Comparison of ENCODE assay signal across 8 mouse cellular contexts in the genomic region with DNA sequence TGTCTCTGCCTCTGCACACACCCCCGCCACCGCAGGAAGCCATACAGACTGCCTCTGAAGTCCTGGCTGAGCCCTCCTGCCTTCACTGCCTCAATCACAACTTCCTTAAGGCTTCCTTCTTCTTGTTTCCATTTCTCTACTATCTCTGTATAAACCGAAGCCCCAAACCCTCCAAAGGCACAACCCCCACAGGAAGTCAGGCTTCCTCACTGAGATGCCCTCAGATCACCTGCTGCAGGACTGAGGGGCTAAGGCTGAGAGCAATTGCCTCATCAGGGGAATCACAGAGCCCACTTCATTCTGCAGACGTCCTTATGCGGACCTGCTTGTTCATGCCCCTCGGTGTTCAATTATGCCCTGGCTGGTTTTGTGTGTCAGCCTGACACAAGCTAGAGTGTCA. TPM values are rescaled to one million over a fixed set of nuclear protein-coding genes. Genes with fewer than 3 reads are reported as not detected.
DNase-seq lines count a peak whose midpoint lies in the region; ATAC-seq lines count a peak whose summit lies in the region.

No protein-coding gene starts in this region.

- no peak overlapping the region for H3K27ac ChIP-seq in forebrain, embryonic 10.5 days
- no peak overlapping the region for H3K27ac ChIP-seq in forebrain, embryonic 11.5 days (ENCODE audit: low read depth, low read length)
- no peak overlapping the region for H3K27ac ChIP-seq in hindbrain, embryonic 11.5 days (ENCODE audit: low read depth, low read length)
- no peak overlapping the region for H3K27ac ChIP-seq in midbrain, embryonic 12.5 days (replicated peaks)

- WGBS in forebrain, embryonic 10.5 days = 89% methylated on average over 6 of the region's 6 CpGs
- 88% methylated on average over 6 of the region's 6 CpGs for WGBS in forebrain, embryonic 11.5 days
- 91% methylated on average over 6 of the region's 6 CpGs for WGBS in hindbrain, embryonic 11.5 days
- WGBS in midbrain, embryonic 12.5 days = 90% methylated on average over 6 of the region's 6 CpGs

- no peaks in the 10 kb centered on the region for H3K9me3 ChIP-seq in forebrain, embryonic 10.5 days
- no peaks in the 10 kb centered on the region for H3K9me3 ChIP-seq in forebrain, embryonic 11.5 days (ENCODE audit: control insufficient read depth, low read length)
- no peaks in the 10 kb centered on the region for H3K9me3 ChIP-seq in hindbrain, embryonic 11.5 days (ENCODE audit: control insufficient read depth, low read length)
- no peaks in the 10 kb centered on the region for H3K9me3 ChIP-seq in midbrain, embryonic 12.5 days

- peaks cover 41% of the 10 kb centered on the region for H3K36me3 ChIP-seq in forebrain, embryonic 10.5 days (replicated peaks)
- peaks cover 4% of the 10 kb centered on the region; the same call in 1 of the 2 replicates for H3K36me3 ChIP-seq in forebrain, embryonic 11.5 days (ENCODE audit: control insufficient read depth, insufficient read depth, low read length)
- H3K36me3 ChIP-seq in hindbrain, embryonic 11.5 days (ENCODE audit: control insufficient read depth, insufficient read depth, low read length) = no peaks in the 10 kb centered on the region; the same call in 1 of the 2 replicates
- peaks cover 38% of the 10 kb centered on the region for H3K36me3 ChIP-seq in midbrain, embryonic 12.5 days

- no peak for ATAC-seq in forebrain, embryonic 11.5 days (replicated peaks; ENCODE audit: low FRiP score)
- no peak for ATAC-seq in hindbrain, embryonic 11.5 days (ENCODE audit: low FRiP score)
- ATAC-seq in midbrain, embryonic 12.5 days (ENCODE audit: low FRiP score, low read depth) = no peak

- peak overlapping the region; percentile 96 for H3K4me3 ChIP-seq in forebrain, embryonic 10.5 days
- H3K4me3 ChIP-seq in forebrain, embryonic 11.5 days (ENCODE audit: low read depth, low read length) = no peak overlapping the region
- no peak overlapping the region for H3K4me3 ChIP-seq in hindbrain, embryonic 11.5 days (ENCODE audit: low read depth, low read length)
- peak overlapping the region; percentile 91; the same call in 1 of the 2 replicates for H3K4me3 ChIP-seq in midbrain, embryonic 12.5 days

- 0 out of 2 replicates have a peak, but pooled peaks cover 1% of the 10 kb centered on the region for H3K27me3 ChIP-seq in forebrain, embryonic 10.5 days (ENCODE audit: poor library complexity, severe bottlenecking)
- H3K27me3 ChIP-seq in forebrain, embryonic 11.5 days (ENCODE audit: control insufficient read depth, insufficient read depth, low read length) = no peaks in the 10 kb centered on the region
- no peaks in the 10 kb centered on the region for H3K27me3 ChIP-seq in hindbrain, embryonic 11.5 days (ENCODE audit: control insufficient read depth, insufficient read depth, low read length)
- H3K27me3 ChIP-seq in midbrain, embryonic 12.5 days = 0 out of 2 replicates have a peak, but pooled peaks cover 1% of the 10 kb centered on the region

- intact Hi-C loops in left cerebral cortex, postnatal 36 days (cut with DNase I) = no loop called here

- H3K4me1 ChIP-seq in forebrain, embryonic 10.5 days = peaks cover 27% of the 10 kb centered on the region
- peaks cover 6% of the 10 kb centered on the region; the same call in 1 of the 2 replicates for H3K4me1 ChIP-seq in forebrain, embryonic 11.5 days (replicated peaks; ENCODE audit: control insufficient read depth, insufficient read depth, low read length)
- H3K4me1 ChIP-seq in hindbrain, embryonic 11.5 days (replicated peaks; ENCODE audit: control insufficient read depth, insufficient read depth, low read length) = no peaks in the 10 kb centered on the region
- H3K4me1 ChIP-seq in midbrain, embryonic 12.5 days = peaks cover 21% of the 10 kb centered on the region

- no peak overlapping the region for H3K9ac ChIP-seq in forebrain, embryonic 11.5 days (ENCODE audit: low read length)
- peak overlapping the region; percentile 77; the same call in 1 of the 2 replicates for H3K9ac ChIP-seq in hindbrain, embryonic 11.5 days (ENCODE audit: low read depth, low read length)
- peak overlapping the region; percentile 89; the same call in 1 of the 2 replicates for H3K9ac ChIP-seq in midbrain, embryonic 12.5 days (replicated peaks)

- DNase-seq in forebrain, embryonic 10.5 days (ENCODE audit: extremely low spot score, low spot score) = no peak
- DNase-seq in forebrain, embryonic 11.5 days (ENCODE audit: low spot score) = no peak
- peak; percentile 32 for DNase-seq in CD4-positive, CD25-positive, alpha-beta regulatory T cell, adult 2 months (ENCODE audit: low read depth, low spot score)
- DNase-seq in hindbrain, embryonic 11.5 days (ENCODE audit: low spot score) = no peak
- no peak for DNase-seq in left cerebral cortex, postnatal 36 days (ENCODE audit: low spot score in 2 of 2)
- no peak for DNase-seq in spleen, postnatal 10 days (ENCODE audit: low spot score in 2 of 2)
- no peak for DNase-seq in urinary bladder, postnatal 10 days (ENCODE audit: low spot score)

- H3K4me2 ChIP-seq in forebrain, embryonic 11.5 days (ENCODE audit: low read depth, low read length, severe bottlenecking) = no peak overlapping the region; the same call in 1 of the 2 replicates
- peak overlapping the region; percentile 91; the same call in 1 of the 2 replicates for H3K4me2 ChIP-seq in hindbrain, embryonic 11.5 days (replicated peaks; ENCODE audit: low read depth, low read length)
- peak overlapping the region; percentile 99 for H3K4me2 ChIP-seq in midbrain, embryonic 12.5 days (replicated peaks)

RNA-seq across cellular contexts. Expression of a gene that starts 1.4 kb away (rescaled TPM):
- polyA plus RNA-seq in forebrain, embryonic 10.5 days (2016; fragmentation: Nextera tagmentation; extraction: Ambion mirVana) = 324 and 343 TPM in 2 replicates
- polyA plus RNA-seq in forebrain, embryonic 11.5 days (2014; fragmentation: Nextera tagmentation; extraction: Ambion mirVana) = 346 and 366 TPM in 2 replicates
- polyA plus RNA-seq in hindbrain, embryonic 11.5 days (2014; fragmentation: Nextera tagmentation; extraction: Ambion mirVana) = 388 and 392 TPM in 2 replicates
- 389 and 410 TPM in 2 replicates for polyA plus RNA-seq in midbrain, embryonic 12.5 days (2016; fragmentation: Nextera tagmentation; extraction: Ambion mirVana)
- 100 to 1,000 TPM; 233 to 246 TPM for total RNA-seq in left cerebral cortex, postnatal 36 days (2021)

RNA-seq across cellular contexts. Expression of a gene that starts 8.2 kb away (rescaled TPM):
- 0.25 TPM in 1 of 2 replicates, not detected in the other for polyA plus RNA-seq in forebrain, embryonic 10.5 days (2016; fragmentation: Nextera tagmentation; extraction: Ambion mirVana)
- not detected in 2 replicates for polyA plus RNA-seq in forebrain, embryonic 11.5 days (2014; fragmentation: Nextera tagmentation; extraction: Ambion mirVana)
- polyA plus RNA-seq in hindbrain, embryonic 11.5 days (2014; fragmentation: Nextera tagmentation; extraction: Ambion mirVana) = 0.09 and 0.10 TPM in 2 replicates
- polyA plus RNA-seq in midbrain, embryonic 12.5 days (2016; fragmentation: Nextera tagmentation; extraction: Ambion mirVana) = not detected in 2 replicates
- total RNA-seq in left cerebral cortex, postnatal 36 days (2021) = not detected

RNA-seq across cellular contexts. Expression of a gene that starts 22.8 kb away (rescaled TPM):
- not detected in 2 replicates for polyA plus RNA-seq in forebrain, embryonic 10.5 days (2016; fragmentation: Nextera tagmentation; extraction: Ambion mirVana)
- polyA plus RNA-seq in forebrain, embryonic 11.5 days (2014; fragmentation: Nextera tagmentation; extraction: Ambion mirVana) = 0.15 TPM in 1 of 2 replicates, not detected in the other
- polyA plus RNA-seq in hindbrain, embryonic 11.5 days (2014; fragmentation: Nextera tagmentation; extraction: Ambion mirVana) = 0.09 TPM in 1 of 2 replicates, not detected in the other
- 0.10 TPM in 1 of 2 replicates, not detected in the other for polyA plus RNA-seq in midbrain, embryonic 12.5 days (2016; fragmentation: Nextera tagmentation; extraction: Ambion mirVana)
- not detected for total RNA-seq in left cerebral cortex, postnatal 36 days (2021)

RNA-seq across cellular contexts. Expression of a gene that starts 34.8 kb away (rescaled TPM):
- not detected in 2 replicates for polyA plus RNA-seq in forebrain, embryonic 10.5 days (2016; fragmentation: Nextera tagmentation; extraction: Ambion mirVana)
- polyA plus RNA-seq in forebrain, embryonic 11.5 days (2014; fragmentation: Nextera tagmentation; extraction: Ambion mirVana) = not detected in 2 replicates
- not detected in 2 replicates for polyA plus RNA-seq in hindbrain, embryonic 11.5 days (2014; fragmentation: Nextera tagmentation; extraction: Ambion mirVana)
- not detected in 2 replicates for polyA plus RNA-seq in midbrain, embryonic 12.5 days (2016; fragmentation: Nextera tagmentation; extraction: Ambion mirVana)
- not detected for total RNA-seq in left cerebral cortex, postnatal 36 days (2021)

RNA-seq across cellular contexts. Expression of a gene that starts 46.2 kb away (rescaled TPM):
- polyA plus RNA-seq in forebrain, embryonic 10.5 days (2016; fragmentation: Nextera tagmentation; extraction: Ambion mirVana) = not detected in 2 replicates
- polyA plus RNA-seq in forebrain, embryonic 11.5 days (2014; fragmentation: Nextera tagmentation; extraction: Ambion mirVana) = not detected in 2 replicates
- not detected in 2 replicates for polyA plus RNA-seq in hindbrain, embryonic 11.5 days (2014; fragmentation: Nextera tagmentation; extraction: Ambion mirVana)
- not detected in 2 replicates for polyA plus RNA-seq in midbrain, embryonic 12.5 days (2016; fragmentation: Nextera tagmentation; extraction: Ambion mirVana)
- total RNA-seq in left cerebral cortex, postnatal 36 days (2021) = not detected

Comparison
In these comparisons a context has a peak if more than half of its experiments do, and no peak if none do; other contexts are left out.
1. H3K4me3 ChIP-seq: peak in forebrain, embryonic 10.5 days (single experiment) and midbrain, embryonic 12.5 days (single experiment); none in forebrain, embryonic 11.5 days (single experiment) and hindbrain, embryonic 11.5 days (single experiment).